Mouse (Mus musculus): ENCODE measurements around the gene Irgm1. TPM values are rescaled to one million over a fixed set of nuclear protein-coding genes. Genes with fewer than 3 reads are reported as not detected.

Gene Irgm1
- polyA plus RNA-seq, 2 experiments = 10.4 to 16.6 TPM

- ATAC-seq (ENCODE audit: insufficient read depth) = no peak
- H3K27ac ChIP-seq = peak overlapping the region; percentile 72
- TF ChIP-seq EP300 (IDR thresholded peaks at IDR 0.05; ENCODE audit: low read depth) (no peak), CTCF (IDR thresholded peaks at IDR 0.05; ENCODE audit: low read depth) (no peak)
- DNase-seq (ENCODE audit: low read depth in 3 of 3, low spot score in 3 of 3) = peak in 1 of 3 experiments; percentile 32
- peak overlapping the region; percentile 94 for H3K9ac ChIP-seq (replicated peaks)
- peak overlapping the region; percentile 73 to 75; a peak in 3 of 4 replicates for H3K4me3 ChIP-seq (ENCODE audit: insufficient read depth in 1 of 2, low read depth in 2 of 2, low read length in 2 of 2)
- H3K36me3 ChIP-seq (replicated peaks; ENCODE audit: control insufficient read depth, insufficient read depth, low read depth) = 0 out of 2 replicates have a peak, but pooled peaks cover 2% of the 10 kb centered on the region
- H3K27me3 ChIP-seq (ENCODE audit: control insufficient read depth, insufficient read depth, low read length) = no peaks in the 10 kb centered on the region
- H3K4me1 ChIP-seq (replicated peaks; ENCODE audit: control insufficient read depth in 2 of 2, insufficient read depth in 2 of 2, low read length in 1 of 2) = peaks cover 27 to 49% of the 10 kb centered on the region in 2 experiments
- no peaks in the 10 kb centered on the region for H3K9me3 ChIP-seq (ENCODE audit: control insufficient read depth, low read length)
- WGBS (ENCODE audit: insufficient replicate concordance) = 56% methylated on average over 7 of the region's 7 CpGs
- peak overlapping the region; percentile 97 for H3K4me2 ChIP-seq (ENCODE audit: low read depth)
Observed at GRCm38 (mm10) chr11:48872695-48873300, 1.3 kb upstream of the Irgm1 start.

- Histone ChIP-seq H3K4me3 (ENCODE audit: insufficient read depth in 1 of 2, low read depth in 2 of 2, low read length in 2 of 2) (peak overlapping the region; percentile 73 to 75), H3K27me3 (ENCODE audit: control insufficient read depth, insufficient read depth, low read length) (no peaks in the 10 kb centered on the region), H3K4me2 (ENCODE audit: low read depth) (peak overlapping the region; percentile 97), H3K9ac (replicated peaks) (peak overlapping the region; percentile 94), H3K4me1 (replicated peaks; ENCODE audit: control insufficient read depth in 2 of 2, insufficient read depth in 2 of 2, low read length in 1 of 2) (peaks cover 27 to 49% of the 10 kb centered on the region in 2 experiments), H3K36me3 (replicated peaks; ENCODE audit: control insufficient read depth, insufficient read depth, low read depth) (0 out of 2 replicates have a peak, but pooled peaks cover 2% of the 10 kb centered on the region), H3K27ac (peak overlapping the region; percentile 72), H3K9me3 (ENCODE audit: control insufficient read depth, low read length) (no peaks in the 10 kb centered on the region)
- TF ChIP-seq CTCF (IDR thresholded peaks at IDR 0.05; ENCODE audit: low read depth) (no peak; the same call in 1 of the 2 replicates), EP300 (IDR thresholded peaks at IDR 0.05; ENCODE audit: low read depth) (no peak)
- ATAC-seq (ENCODE audit: insufficient read depth) = peak; percentile 13; the same call in 1 of the 2 replicates
- peak in 1 of 3 experiments; percentile 35 for DNase-seq (ENCODE audit: low read depth in 3 of 3, low spot score in 3 of 3)
- WGBS (ENCODE audit: insufficient replicate concordance) = under 1% methylated on average over 17 of the region's 17 CpGs
Observed at GRCm38 (mm10) chr11:48871817-48872541, 496 bp upstream of the Irgm1 start.

- Histone ChIP-seq H3K9ac (replicated peaks) (peak overlapping the region; percentile 94), H3K27me3 (ENCODE audit: control insufficient read depth, insufficient read depth, low read length) (no peaks in the 10 kb centered on the region), H3K9me3 (ENCODE audit: control insufficient read depth, low read length) (no peaks in the 10 kb centered on the region), H3K4me2 (ENCODE audit: low read depth) (peak overlapping the region; percentile 97), H3K27ac (peak overlapping the region; percentile 72), H3K4me1 (replicated peaks; ENCODE audit: control insufficient read depth in 2 of 2, insufficient read depth in 2 of 2, low read length in 1 of 2) (peaks cover 27 to 49% of the 10 kb centered on the region in 2 experiments), H3K36me3 (replicated peaks; ENCODE audit: control insufficient read depth, insufficient read depth, low read depth) (peaks cover 7% of the 10 kb centered on the region), H3K4me3 (ENCODE audit: insufficient read depth in 1 of 2, low read depth in 2 of 2, low read length in 2 of 2) (peak overlapping the region; percentile 73 to 75)
- DNase-seq (ENCODE audit: low read depth in 3 of 3, low spot score in 3 of 3) (no peak), ATAC-seq (ENCODE audit: insufficient read depth) (peak; percentile 32)
- TF ChIP-seq CTCF (IDR thresholded peaks at IDR 0.05; ENCODE audit: low read depth) (no peak), EP300 (IDR thresholded peaks at IDR 0.05; ENCODE audit: low read depth) (no peak)
- WGBS (ENCODE audit: insufficient replicate concordance) = 5% methylated on average over 7 of the region's 7 CpGs
Observed at GRCm38 (mm10) chr11:48870781-48871180, 702 bp downstream of the Irgm1 start.

GRCm38 (mm10) chr11:48869380-48870110, 1.9 kb downstream of the Irgm1 start:
- peak overlapping the region; percentile 94 for H3K9ac ChIP-seq (replicated peaks)

More at GRCm38 (mm10) chr11:48869380-48870110, 1.9 kb downstream of the Irgm1 start:
- DNase-seq (ENCODE audit: low read depth in 3 of 3, low spot score in 3 of 3) (no peak), ATAC-seq (ENCODE audit: insufficient read depth) (no peak)
- 30% methylated on average over 7 of the region's 7 CpGs for WGBS (ENCODE audit: insufficient replicate concordance)
- H3K36me3 ChIP-seq (replicated peaks; ENCODE audit: control insufficient read depth, insufficient read depth, low read depth) = peaks cover 12% of the 10 kb centered on the region
- H3K27me3 ChIP-seq (ENCODE audit: control insufficient read depth, insufficient read depth, low read length) = no peaks in the 10 kb centered on the region
- H3K9me3 ChIP-seq (ENCODE audit: control insufficient read depth, low read length) = no peaks in the 10 kb centered on the region
- H3K4me3 ChIP-seq (ENCODE audit: insufficient read depth in 1 of 2, low read depth in 2 of 2, low read length in 2 of 2) = peak overlapping the region; percentile 65 to 73
- peaks cover 27 to 46% of the 10 kb centered on the region in 2 experiments for H3K4me1 ChIP-seq (replicated peaks; ENCODE audit: control insufficient read depth in 2 of 2, insufficient read depth in 2 of 2, low read length in 1 of 2)
- H3K27ac ChIP-seq = peak overlapping the region; percentile 72
- peak overlapping the region; percentile 97 for H3K4me2 ChIP-seq (ENCODE audit: low read depth)
- TF ChIP-seq EP300 (IDR thresholded peaks at IDR 0.05; ENCODE audit: low read depth) (no peak), CTCF (IDR thresholded peaks at IDR 0.05; ENCODE audit: low read depth) (no peak)

Data from liver, embryonic 14.5 days (tissue).